Mouse (Mus musculus) olfactory bulb, adult 2 months (tissue): Measurements from ENCODE around the gene Pik3r1. TPM values are rescaled to one million over a fixed set of nuclear protein-coding genes. Genes with fewer than 3 reads are reported as not detected.
A peak's percentile ranks its signal among the peaks of the same experiment; 100 is the strongest.

Experiments used
- H3K27ac ChIP-seq: fragments of 200-500 bp; 2 replicates; pipeline ENCODE4 v1.5.1; 2012; ENCODE audit warnings: low read depth, low read length; ENCODE audit not compliant: insufficient read depth
- H3K4me1 ChIP-seq: fragments of 200-500 bp; 2 replicates; pipeline ENCODE4 v1.6.1; 2012; ENCODE audit warnings: low read length; ENCODE audit not compliant: control insufficient read depth, insufficient read depth
- H3K4me3 ChIP-seq: fragments of 200-500 bp; 2 replicates; pipeline ENCODE4 v1.5.1; 2012; ENCODE audit warnings: mild to moderate bottlenecking, low read depth, low read length, moderate library complexity; ENCODE audit not compliant: insufficient read depth
- CTCF ChIP-seq: fragments of 200-500 bp; IDR thresholded peaks from 2 replicates; pipeline ENCODE4 v1.5.1; 2012; ENCODE audit warnings: low read depth, mild to moderate bottlenecking, low read length, moderate library complexity; ENCODE audit not compliant: insufficient read depth
- POLR2A ChIP-seq: fragments of 200-500 bp; IDR thresholded peaks from 2 replicates; pipeline ENCODE4 v1.6.1; 2012; ENCODE audit warnings: mild to moderate bottlenecking, low read depth, low read length, moderate library complexity; ENCODE audit not compliant: insufficient read depth
- WGBS: fragments of 180-500 bp; shearing (Covaris S2); methylation state at CpG from one replicate; pipeline ENCODE4 v1.1.7; 2018; 5-methylcytosine and 5-hydroxymethylcytosine counted together
- polyA plus RNA-seq: library from polyadenylated mRNA; stranded (reverse); fragments of >200 nt; gene quantifications from 2 replicates; pipeline ENCODE4 v1.2.4, GENCODE M21; 2012; ENCODE audit warnings: low replicate concordance; ENCODE audit not compliant: missing spikeins, insufficient read depth, insufficient read length

Pik3r1 gene
- 139 TPM in 1 of 2 replicates, not detected in the other for polyA plus RNA-seq

DNA sequence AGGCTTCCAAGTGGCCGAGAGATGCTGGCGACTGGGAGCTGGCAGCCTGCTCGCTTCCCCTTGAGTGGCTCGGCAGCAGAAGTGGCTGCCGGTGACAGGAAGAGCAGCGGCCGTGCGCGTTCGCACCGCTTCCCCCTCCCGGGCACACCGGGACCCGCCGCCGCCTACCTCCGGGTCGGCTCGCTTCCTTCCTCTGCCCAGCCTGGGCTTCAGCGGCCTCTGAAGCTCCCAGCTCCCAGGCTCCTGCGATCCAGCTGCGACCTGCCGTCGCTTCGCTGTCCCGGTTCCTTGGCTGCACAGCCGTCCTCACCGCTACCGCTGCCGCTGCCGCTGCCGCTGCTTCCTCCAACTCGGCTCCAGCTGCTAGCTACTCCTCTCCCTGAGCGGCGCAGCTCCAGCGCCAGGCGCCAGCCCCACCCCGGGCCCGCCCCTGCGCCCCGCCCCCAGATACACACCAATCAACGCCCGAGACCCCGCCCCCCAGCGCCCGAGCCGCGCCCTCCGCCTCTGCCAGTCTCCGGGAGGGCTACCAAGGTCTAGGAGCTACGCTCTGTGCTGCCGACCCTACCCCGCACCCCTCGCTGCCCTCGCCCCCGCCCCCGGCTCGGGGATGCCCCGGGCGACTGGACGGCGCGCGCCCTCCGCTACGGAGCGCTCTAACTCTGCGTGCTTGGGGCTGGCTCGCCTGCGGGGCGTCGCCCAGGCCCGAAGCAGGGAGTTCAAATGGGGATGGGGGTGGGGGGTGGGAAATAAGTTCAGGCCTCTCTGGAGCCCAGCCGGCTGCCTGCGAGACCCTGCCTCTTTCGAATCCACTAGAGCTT lies at the start of gene Pik3r1:
Gene Pik3r1, minus strand, starts transcription at position 409 of the 821 bp plus-strand sequence.
- under 1% methylated on average over 74 of the region's 76 CpGs for WGBS
- Histone ChIP-seq H3K27ac (peak within 1 kb of the TSS; percentile 86), H3K4me1 (peaks cover 16% of the 10 kb centered on the region), H3K4me3 (peak within 1 kb of the TSS; percentile 92)
- TF ChIP-seq POLR2A (peak; percentile 91), CTCF (no peak; the same call in 1 of the 2 replicates)

DNA sequence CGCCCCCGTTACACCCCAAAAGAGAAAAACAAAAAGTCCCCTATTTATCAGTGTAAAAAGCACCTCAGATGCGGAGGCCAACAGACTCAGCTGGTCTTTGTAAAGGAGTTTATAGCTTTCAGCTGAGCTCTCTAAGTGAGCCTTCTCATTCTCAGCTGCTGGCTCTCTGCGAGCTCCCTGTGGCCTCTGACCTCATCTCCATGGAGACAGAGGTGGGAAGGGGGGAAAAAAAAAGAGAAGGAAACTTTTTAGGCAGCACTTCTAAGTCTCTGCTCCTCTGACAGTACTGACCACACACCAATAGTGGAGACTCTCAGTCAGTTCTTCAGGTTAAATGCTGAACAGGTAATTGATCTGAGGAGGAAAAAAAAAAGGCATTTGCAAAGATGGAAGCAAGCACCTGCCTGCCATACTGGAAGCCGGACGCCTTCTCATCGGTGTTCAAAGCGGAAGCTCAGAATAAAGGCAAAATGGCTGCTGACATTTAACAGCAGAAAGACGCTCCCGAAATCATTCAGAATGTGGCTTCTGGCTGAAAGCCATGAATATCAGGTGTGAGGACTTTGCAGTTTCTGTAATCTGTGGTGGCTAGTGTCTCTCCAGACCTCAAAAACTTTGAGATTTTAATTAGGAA lies 45.4 kb upstream of the Pik3r1 start:
- no peak overlapping the region for H3K27ac ChIP-seq
- no peak overlapping the region for H3K4me3 ChIP-seq
- 63% methylated on average over 10 of the region's 10 CpGs for WGBS
- TF ChIP-seq CTCF (no peak), POLR2A (no peak)
- peaks cover 2% of the 10 kb centered on the region; the same call in 1 of the 2 replicates for H3K4me1 ChIP-seq

DNA sequence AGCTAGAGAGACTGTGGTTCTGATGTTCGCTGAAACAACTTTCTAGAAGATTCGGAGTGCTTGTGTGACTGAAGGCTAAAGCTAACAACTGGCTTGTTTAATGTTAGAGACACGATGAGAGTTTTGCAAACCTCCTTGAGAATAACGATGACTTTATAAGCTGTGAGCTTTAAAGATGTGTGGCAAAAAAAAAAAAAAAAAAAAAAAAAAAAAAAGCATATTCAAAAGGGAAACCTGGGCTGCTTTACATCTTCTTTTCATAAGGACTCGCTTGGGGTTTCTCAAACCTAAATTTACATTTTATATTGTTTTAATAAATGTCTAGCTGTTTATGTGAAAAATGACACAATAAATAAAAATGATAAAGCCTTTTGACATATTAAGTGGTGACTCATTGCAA lies 44.3 kb upstream of the Pik3r1 start:
- WGBS: 75% methylated on average over 5 of the region's 5 CpGs
- TF ChIP-seq POLR2A: no peak
- no peak for TF ChIP-seq CTCF
- Histone ChIP-seq H3K4me1 (peaks cover 2% of the 10 kb centered on the region; the same call in 1 of the 2 replicates), H3K27ac (peak overlapping the region; percentile 53; the same call in 1 of the 2 replicates), H3K4me3 (no peak overlapping the region)

DNA sequence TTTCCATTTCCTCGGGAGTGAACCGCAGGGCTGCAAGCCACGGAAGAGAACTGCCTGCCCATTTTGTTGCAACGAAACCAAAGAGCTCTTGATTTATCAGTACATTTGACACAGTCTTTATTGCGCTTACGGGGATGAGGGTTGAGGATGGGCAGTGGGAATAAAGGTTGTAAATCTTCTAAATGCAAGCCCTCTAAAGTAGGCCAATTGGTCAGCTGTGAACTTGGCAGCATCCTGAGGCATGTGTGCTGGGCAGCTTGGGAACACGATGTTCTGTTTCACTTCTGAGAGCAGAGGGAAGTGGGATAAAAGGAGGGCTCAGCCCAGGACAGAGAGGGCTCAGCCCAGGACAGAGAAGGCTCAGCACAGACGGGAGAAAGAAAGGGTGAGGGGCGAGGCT lies 43.9 kb upstream of the Pik3r1 start:
- no peak for TF ChIP-seq CTCF
- no peak for TF ChIP-seq POLR2A
- 68% methylated on average over 9 of the region's 9 CpGs for WGBS
- peak overlapping the region; percentile 53; the same call in 1 of the 2 replicates for H3K27ac ChIP-seq

DNA sequence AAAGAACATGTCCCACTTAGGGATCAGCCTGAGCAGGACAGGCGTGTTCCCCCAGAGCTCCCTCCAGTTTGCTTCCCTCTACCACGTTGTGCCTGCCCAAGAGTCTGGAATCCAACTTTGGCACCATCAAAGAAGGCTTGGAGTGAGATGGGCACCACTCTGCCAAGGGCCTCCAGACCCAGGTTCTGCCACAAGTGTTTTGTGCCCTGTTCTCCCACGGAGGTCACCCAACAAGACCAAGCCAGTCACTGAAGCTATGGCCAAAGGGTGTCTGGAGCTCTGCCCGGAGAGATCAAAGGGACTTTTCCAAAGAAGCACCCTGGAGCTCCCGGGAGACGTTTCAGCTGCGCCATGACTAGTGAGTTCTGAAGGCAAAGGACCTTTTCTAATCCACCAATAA lies 42.6 kb upstream of the Pik3r1 start:
- no peak overlapping the region for H3K4me3 ChIP-seq
- TF ChIP-seq POLR2A (no peak), CTCF (no peak)
- 66% methylated on average over 7 of the region's 7 CpGs for WGBS
- H3K4me1 ChIP-seq: peaks cover 2% of the 10 kb centered on the region; the same call in 1 of the 2 replicates
- H3K27ac ChIP-seq: no peak overlapping the region

More for the DNA sequence above, 43.9 kb upstream of the Pik3r1 start:
- no peak overlapping the region for H3K4me3 ChIP-seq
- H3K4me1 ChIP-seq: peaks cover 2% of the 10 kb centered on the region; the same call in 1 of the 2 replicates

DNA sequence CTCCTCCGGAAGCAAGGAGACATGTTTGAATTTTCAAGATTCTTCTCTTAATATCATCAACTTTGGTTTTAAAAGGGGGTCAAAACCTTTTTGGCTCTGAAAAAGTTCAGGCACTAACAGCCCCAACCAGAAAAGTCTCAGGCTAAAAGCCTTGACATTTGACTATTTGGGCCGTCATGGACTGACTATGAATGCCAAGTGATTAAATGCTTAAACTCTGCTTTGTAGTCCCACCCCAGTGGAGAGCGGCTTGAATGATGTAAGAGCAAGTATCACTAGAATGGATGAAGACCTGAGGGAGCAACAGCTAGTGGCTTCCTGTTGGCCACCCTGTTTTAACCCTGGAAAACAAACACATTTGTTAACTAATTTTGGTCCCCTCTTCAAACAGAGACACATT lies 41.8 kb upstream of the Pik3r1 start:
- peaks cover 2% of the 10 kb centered on the region; the same call in 1 of the 2 replicates for H3K4me1 ChIP-seq
- no peak overlapping the region for H3K27ac ChIP-seq
- TF ChIP-seq CTCF: no peak
- no peak for TF ChIP-seq POLR2A
- 91% methylated on average over 3 of the region's 3 CpGs for WGBS
- H3K4me3 ChIP-seq: no peak overlapping the region

DNA sequence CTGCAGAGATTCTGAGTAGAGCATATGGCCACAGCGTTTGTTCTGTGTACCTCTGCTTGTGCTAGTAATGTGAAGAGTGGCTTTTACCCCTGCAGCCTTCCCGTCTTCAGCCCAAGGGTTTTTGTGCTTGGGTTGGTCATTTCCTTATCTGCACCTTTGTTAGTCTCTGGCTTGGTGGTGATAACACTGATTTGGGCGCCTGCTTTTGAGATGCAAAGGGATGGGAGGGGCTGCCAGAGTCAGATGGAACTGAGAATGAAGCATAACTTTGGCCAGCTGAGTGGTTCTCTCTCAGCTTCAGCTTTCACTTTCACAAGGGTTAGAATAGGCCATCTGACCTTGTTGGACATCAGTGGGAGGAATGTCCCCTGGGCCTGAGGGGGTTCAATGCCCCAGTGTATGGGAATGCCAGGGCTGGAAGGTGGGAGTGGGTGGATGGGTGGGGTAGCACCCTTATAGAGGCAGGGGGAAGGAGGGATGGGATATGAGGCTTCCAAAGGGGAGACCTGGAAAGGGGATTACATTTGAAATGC lies 37.6 kb upstream of the Pik3r1 start:
- WGBS: 87% methylated on average over 3 of the region's 3 CpGs
- TF ChIP-seq POLR2A: no peak
- TF ChIP-seq CTCF: no peak
- H3K4me1 ChIP-seq: peaks cover 6% of the 10 kb centered on the region
- no peak overlapping the region for H3K4me3 ChIP-seq
- no peak overlapping the region for H3K27ac ChIP-seq

DNA sequence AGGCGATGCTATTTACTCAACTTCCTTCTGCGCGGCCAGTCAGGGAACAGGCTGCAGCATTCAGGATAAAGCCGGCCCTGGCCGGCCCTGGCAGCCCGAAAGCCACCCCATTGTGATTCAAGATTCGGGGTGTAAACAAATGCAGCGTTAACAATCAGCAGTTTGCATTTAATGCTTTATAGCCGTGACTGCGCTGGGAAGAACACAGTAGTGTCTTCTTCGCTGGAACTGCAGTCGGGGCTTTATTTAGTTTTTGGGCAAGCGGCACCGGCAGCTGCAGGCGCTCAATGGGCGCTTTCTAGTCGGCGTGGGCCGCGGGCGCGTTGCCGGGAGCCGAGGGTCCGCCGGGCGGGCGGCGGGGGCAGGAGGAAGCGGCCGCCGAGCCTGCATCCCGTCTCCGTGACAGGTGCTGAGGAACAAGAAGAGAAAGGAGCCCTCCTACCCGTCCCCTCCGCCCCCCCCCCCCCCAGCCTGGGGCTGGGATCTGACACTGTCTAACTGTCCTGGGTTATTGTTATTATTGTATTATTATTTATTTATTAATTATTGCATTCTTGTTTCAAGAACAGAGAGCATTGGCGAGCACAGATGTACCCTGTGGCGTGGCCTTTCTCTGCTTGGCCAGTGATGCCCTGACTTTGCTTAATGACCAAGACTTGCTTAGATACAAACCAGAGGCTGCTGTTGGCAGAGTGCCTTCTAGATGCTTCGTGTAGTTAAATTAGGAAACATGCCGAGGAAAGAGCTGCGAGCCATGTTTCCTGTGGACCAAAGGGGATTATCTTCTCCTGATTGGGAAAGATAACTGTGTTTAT lies 33.6 kb upstream of the Pik3r1 start:
- H3K4me3 ChIP-seq: peak overlapping the region; percentile 40
- 3% methylated on average over 41 of the region's 41 CpGs for WGBS
- no peak for TF ChIP-seq POLR2A
- no peak for TF ChIP-seq CTCF
- H3K27ac ChIP-seq: peak overlapping the region; percentile 42; the same call in 1 of the 2 replicates
- peaks cover 5% of the 10 kb centered on the region for H3K4me1 ChIP-seq
